Mouse (Mus musculus) stomach, embryonic 16.5 days (tissue): Measurements from ENCODE around the gene Tubb4b. TPM values are rescaled to one million over a fixed set of nuclear protein-coding genes. Genes with fewer than 3 reads are reported as not detected.

Experiments
- ATAC-seq: fragments of 200-750 bp; cut with Nextera tagmentation; 2 replicates; pipeline ENCODE4 v1.8.0; 2017; ENCODE audit warnings: moderate number of reproducible peaks, moderate TSS enrichment; ENCODE audit not compliant: insufficient read depth, low FRiP score
- H3K27ac ChIP-seq: fragments of 300-500 bp; sonication (generic); 2 replicates; pipeline ENCODE4 v1.5.1; 2014; ENCODE audit warnings: low read length
- H3K27me3 ChIP-seq: fragments of 300-500 bp; sonication (generic); 2 replicates; pipeline ENCODE4 v1.6.1; 2014; ENCODE audit warnings: low read length, control low read depth, mixed read lengths; ENCODE audit not compliant: control insufficient read depth, insufficient read depth
- H3K36me3 ChIP-seq: fragments of 300-500 bp; sonication (generic); 2 replicates; pipeline ENCODE4 v1.6.1; 2014; ENCODE audit warnings: low read length; ENCODE audit not compliant: control insufficient read depth, insufficient read depth
- H3K4me1 ChIP-seq: fragments of 300-500 bp; sonication (generic); 2 replicates; pipeline ENCODE4 v1.6.1; 2014; ENCODE audit warnings: low read length, control low read depth, mixed read lengths; ENCODE audit not compliant: control insufficient read depth, insufficient read depth
- H3K4me2 ChIP-seq: fragments of 300-500 bp; sonication (generic); 2 replicates; pipeline ENCODE4 v1.6.1; 2014; ENCODE audit warnings: low read depth, low read length, mixed read lengths
- H3K4me3 ChIP-seq: fragments of 300-500 bp; sonication (generic); replicated peaks from 2 replicates; pipeline ENCODE4 v1.5.1; 2014; ENCODE audit warnings: mild to moderate bottlenecking, low read length
- H3K9ac ChIP-seq: fragments of 300-500 bp; sonication (generic); 2 replicates; pipeline ENCODE4 v1.6.1; 2014; ENCODE audit warnings: low read length
- H3K9me3 ChIP-seq: fragments of 300-500 bp; sonication (generic); replicated peaks from 2 replicates; pipeline ENCODE4 v1.6.1; 2016; ENCODE audit warnings: low read length, control low read depth; ENCODE audit not compliant: control insufficient read depth
- WGBS: fragments of 180-500 bp; shearing (Covaris S2); extraction: QIAGEN DNeasy Blood & Tissue Kit; methylation state at CpG from one replicate; pipeline ENCODE4 v1.1.7; 2014; 5-methylcytosine and 5-hydroxymethylcytosine counted together
- polyA plus RNA-seq: library from polyadenylated mRNA; unstranded; fragments of >200 nt; fragmentation: Nextera tagmentation; extraction: Ambion mirVana; gene quantifications from 2 replicates; pipeline ENCODE4 v1.2.1, GENCODE M21; 2015

Tubb4b gene
- polyA plus RNA-seq, 1 experiment from 2014 or later: 631 TPM

DNA sequence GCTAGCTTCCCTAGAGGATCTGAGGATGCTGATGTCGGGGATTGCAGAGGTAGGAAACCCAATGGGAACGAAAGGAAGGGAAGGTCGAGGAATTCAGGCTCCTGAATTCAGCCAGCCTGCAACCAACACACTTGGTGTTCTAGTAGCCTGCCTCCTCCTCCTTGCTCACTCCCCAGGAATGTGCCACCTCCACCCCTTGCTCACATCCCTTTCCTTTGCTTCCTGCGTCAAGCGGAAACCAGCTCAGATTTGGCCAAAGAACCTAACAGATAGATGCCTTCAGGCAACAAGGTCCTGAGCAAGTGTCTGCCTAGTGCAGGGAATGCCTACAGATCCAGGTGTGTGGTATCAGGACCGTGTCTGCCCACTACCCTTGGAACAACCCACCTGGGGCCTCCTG is 47.9 kb downstream of the Tubb4b start:
- no peak overlapping the region for H3K9ac ChIP-seq
- WGBS: 44% methylated on average over 6 of the region's 6 CpGs
- no peak overlapping the region for H3K4me2 ChIP-seq
- ATAC-seq: no peak
- H3K27me3 ChIP-seq: peaks cover 9% of the 10 kb centered on the region
- peak overlapping the region; percentile 64 for H3K27ac ChIP-seq
- no peaks in the 10 kb centered on the region for H3K9me3 ChIP-seq
- no peak overlapping the region for H3K4me3 ChIP-seq
- H3K36me3 ChIP-seq: no peaks in the 10 kb centered on the region
- H3K4me1 ChIP-seq: peaks cover 36% of the 10 kb centered on the region

DNA sequence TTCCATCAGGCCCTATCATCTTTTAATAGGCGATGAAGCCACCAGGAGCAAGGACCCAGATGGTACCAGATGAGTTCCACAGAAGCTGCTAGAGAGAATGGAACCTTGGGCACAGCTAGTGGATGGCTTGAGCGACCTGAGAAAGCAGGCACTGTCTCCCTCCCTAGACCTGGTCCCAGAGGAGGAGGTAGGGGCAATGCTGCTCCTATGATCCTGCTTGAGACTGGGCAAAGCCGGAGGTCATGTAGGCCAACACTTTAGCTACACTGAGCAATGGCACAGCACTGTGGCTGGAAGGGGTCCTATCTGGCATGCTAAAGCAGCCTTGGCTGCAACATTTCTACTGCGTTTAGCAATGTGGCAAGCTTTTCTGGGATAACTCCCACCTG is 48.8 kb downstream of the Tubb4b start:
- no peaks in the 10 kb centered on the region for H3K36me3 ChIP-seq

DNA sequence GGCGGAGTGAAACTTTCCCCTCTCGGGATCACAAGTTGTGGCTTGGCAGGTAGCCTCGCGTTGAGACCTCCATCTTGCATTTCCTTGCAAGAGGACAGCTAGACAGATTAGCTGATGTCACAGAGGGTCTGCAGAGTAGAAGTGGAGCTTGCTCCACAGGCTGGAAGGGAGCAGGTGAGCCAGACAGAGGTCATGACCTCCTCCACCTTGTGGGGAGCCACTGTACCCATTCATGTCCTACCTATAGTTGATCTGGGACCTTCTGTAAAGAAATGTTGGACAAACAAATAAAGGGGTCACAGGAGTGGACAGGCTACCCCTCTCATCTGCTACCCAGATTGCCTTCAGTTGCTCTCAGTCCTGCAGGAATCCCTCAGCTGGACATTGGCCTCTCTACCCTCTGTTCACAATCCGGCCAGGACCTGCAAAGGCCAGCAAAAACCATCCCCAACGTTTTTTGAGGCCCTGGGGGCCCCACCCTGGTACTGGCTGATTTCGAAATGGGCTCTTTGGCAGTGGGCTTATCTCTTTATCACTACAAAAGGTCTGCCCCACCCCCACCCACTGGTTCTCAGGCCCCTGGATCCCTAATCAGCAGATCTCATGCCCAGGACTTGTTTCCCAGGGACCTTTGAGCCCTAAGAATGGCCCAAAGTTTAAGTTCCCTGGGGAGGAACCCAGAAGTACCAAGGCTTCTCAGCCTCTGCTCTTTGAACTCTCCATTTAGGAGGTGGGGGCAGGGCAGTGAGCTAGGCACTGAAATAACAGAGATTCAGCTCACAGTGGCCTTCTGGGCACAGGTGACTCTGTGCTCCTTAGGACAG is 49.4 kb downstream of the Tubb4b start:
- Histone ChIP-seq H3K27ac (no peak overlapping the region), H3K4me1 (peaks cover 31% of the 10 kb centered on the region), H3K4me2 (no peak overlapping the region), H3K9me3 (no peaks in the 10 kb centered on the region), H3K36me3 (no peaks in the 10 kb centered on the region), H3K4me3 (no peak overlapping the region), H3K27me3 (peaks cover 5% of the 10 kb centered on the region; the same call in 1 of the 2 replicates), H3K9ac (no peak overlapping the region)
- ATAC-seq: no peak
- 52% methylated on average over 7 of the region's 7 CpGs for WGBS

More for the DNA sequence above, 48.8 kb downstream of the Tubb4b start:
- Histone ChIP-seq H3K9ac (0 out of 2 replicates have a peak overlapping the region, but pooled peaks have one; percentile 4), H3K9me3 (no peaks in the 10 kb centered on the region), H3K4me3 (no peak overlapping the region), H3K27me3 (peaks cover 6% of the 10 kb centered on the region), H3K4me2 (no peak overlapping the region), H3K27ac (no peak overlapping the region), H3K4me1 (peaks cover 32% of the 10 kb centered on the region)
- ATAC-seq: no peak
- 80% methylated on average over 4 of the region's 4 CpGs for WGBS

DNA sequence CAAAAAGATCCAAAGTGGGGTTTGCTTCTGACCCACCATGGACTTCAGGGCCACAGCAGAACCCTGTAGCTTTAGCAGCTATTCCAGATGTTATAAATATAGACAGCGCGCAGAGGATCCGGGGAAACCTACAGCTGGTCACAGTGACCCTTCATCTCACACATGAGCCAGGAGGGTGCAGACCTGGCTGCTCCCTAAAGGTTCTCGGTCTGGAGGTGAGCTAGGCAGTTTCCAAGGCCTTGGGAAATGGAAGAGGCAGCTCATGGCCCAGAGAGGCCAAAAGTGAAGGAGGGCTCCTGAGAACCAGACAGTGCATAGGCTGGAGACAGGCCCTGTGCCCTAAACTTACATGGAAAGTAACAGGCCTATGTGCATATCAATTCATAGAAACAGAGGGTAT is 50.7 kb downstream of the Tubb4b start:
- Histone ChIP-seq H3K4me1 (peaks cover 34% of the 10 kb centered on the region), H3K36me3 (no peaks in the 10 kb centered on the region), H3K4me2 (no peak overlapping the region), H3K27me3 (no peaks in the 10 kb centered on the region), H3K4me3 (no peak overlapping the region), H3K9me3 (no peaks in the 10 kb centered on the region), H3K9ac (no peak overlapping the region), H3K27ac (no peak overlapping the region)
- WGBS: 96% methylated on average over 4 of the region's 4 CpGs
- no peak for ATAC-seq

DNA sequence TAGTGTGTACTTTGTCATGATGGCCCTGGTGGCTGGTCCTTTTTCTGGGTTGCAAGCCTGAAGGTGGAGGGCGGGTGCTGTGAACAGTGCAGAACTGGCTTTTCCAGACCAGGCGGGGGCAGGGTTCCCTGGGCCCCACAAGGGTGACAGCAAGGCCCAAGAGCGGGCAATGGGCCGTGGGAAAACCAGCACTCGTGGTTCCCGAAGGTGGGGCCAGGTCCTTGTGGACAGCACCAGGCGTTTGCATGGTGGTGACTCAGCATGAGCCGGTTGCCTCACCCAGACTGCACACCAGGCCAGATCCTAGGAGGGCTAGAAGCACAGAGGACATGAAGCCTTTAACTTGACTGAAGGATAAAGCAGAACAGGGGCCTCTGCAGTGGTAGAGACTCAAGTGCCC is 51.9 kb downstream of the Tubb4b start:
- no peak overlapping the region for H3K4me3 ChIP-seq
- peak; percentile 68 for ATAC-seq
- H3K27ac ChIP-seq: peak overlapping the region; percentile 80
- peak overlapping the region; percentile 23; the same call in 1 of the 2 replicates for H3K9ac ChIP-seq
- peaks cover 35% of the 10 kb centered on the region for H3K4me1 ChIP-seq
- no peaks in the 10 kb centered on the region for H3K36me3 ChIP-seq
- no peaks in the 10 kb centered on the region for H3K9me3 ChIP-seq
- H3K4me2 ChIP-seq: peak overlapping the region; percentile 4; the same call in 1 of the 2 replicates
- 49% methylated on average over 8 of the region's 8 CpGs for WGBS
- H3K27me3 ChIP-seq: no peaks in the 10 kb centered on the region

Other genes starting within 250 kb of the Tubb4b start
- 112 and 119 TPM in 2 replicates for gene Mrpl41, start 249.6 kb downstream of the Tubb4b start, polyA plus RNA-seq
- gene Pnpla7, start 248.7 kb downstream of the Tubb4b start, polyA plus RNA-seq: 9.1 and 9.5 TPM in 2 replicates
- gene Nsmf, start 170.3 kb downstream of the Tubb4b start, polyA plus RNA-seq: 57.2 and 62.0 TPM in 2 replicates
- 2.5 and 2.6 TPM in 2 replicates for gene Entpd8, start 144.4 kb downstream of the Tubb4b start, polyA plus RNA-seq
- gene Noxa1, start 129.6 kb downstream of the Tubb4b start, polyA plus RNA-seq: 8.1 and 8.8 TPM in 2 replicates
- gene Nrarp, start 43.9 kb downstream of the Tubb4b start, polyA plus RNA-seq: 9.9 and 11.0 TPM in 2 replicates
- 16.8 and 19.2 TPM in 2 replicates for gene Tor4a, start 27.8 kb downstream of the Tubb4b start, polyA plus RNA-seq
- gene Nelfb, start 13.2 kb downstream of the Tubb4b start, polyA plus RNA-seq: 102 and 109 TPM in 2 replicates
- 0.06 TPM in 1 of 2 replicates, not detected in the other for gene Stpg3, start 10.1 kb downstream of the Tubb4b start, polyA plus RNA-seq
- not detected in 2 replicates for gene Fam166a, start 6.0 kb downstream of the Tubb4b start, polyA plus RNA-seq
- gene Slc34a3, start 9.7 kb upstream of the Tubb4b start, polyA plus RNA-seq: 0.71 and 1.1 TPM in 2 replicates
- gene Rnf224, start 12.1 kb upstream of the Tubb4b start, polyA plus RNA-seq: 0.23 and 0.64 TPM in 2 replicates
- 11.3 and 14.2 TPM in 2 replicates for gene Rnf208, start 17.6 kb upstream of the Tubb4b start, polyA plus RNA-seq
- 66.0 and 120 TPM in 2 replicates for gene Cysrt1, start 17.8 kb upstream of the Tubb4b start, polyA plus RNA-seq
- 10.1 and 12.8 TPM in 2 replicates for gene AL732309.1, start 22.2 kb upstream of the Tubb4b start, polyA plus RNA-seq
- gene Tmem203, start 30.7 kb upstream of the Tubb4b start, polyA plus RNA-seq: 19.5 and 20.2 TPM in 2 replicates
- gene Tprn, start 37.9 kb upstream of the Tubb4b start, polyA plus RNA-seq: 17.9 and 19.0 TPM in 2 replicates
- gene Ssna1, start 47.7 kb upstream of the Tubb4b start, polyA plus RNA-seq: 199 TPM in 2 replicates
- gene Anapc2, start 47.8 kb upstream of the Tubb4b start, polyA plus RNA-seq: 123 and 134 TPM in 2 replicates
- gene Tmem210, start 63.4 kb upstream of the Tubb4b start, polyA plus RNA-seq: not detected in 2 replicates
- 14.3 and 20.3 TPM in 2 replicates for gene Lrrc26, start 65.2 kb upstream of the Tubb4b start, polyA plus RNA-seq
- gene Grin1, start 94.5 kb upstream of the Tubb4b start, polyA plus RNA-seq: 2.0 and 2.3 TPM in 2 replicates
- gene Man1b1, start 107.6 kb upstream of the Tubb4b start, polyA plus RNA-seq: 46.0 and 47.0 TPM in 2 replicates
- 23.8 and 26.8 TPM in 2 replicates for gene Dpp7, start 131.7 kb upstream of the Tubb4b start, polyA plus RNA-seq
- 34.8 and 40.0 TPM in 2 replicates for gene Uap1l1, start 141.0 kb upstream of the Tubb4b start, polyA plus RNA-seq
- 30.7 and 35.9 TPM in 2 replicates for gene Sapcd2, start 147.6 kb upstream of the Tubb4b start, polyA plus RNA-seq
- 16.6 and 19.4 TPM in 2 replicates for gene Entpd2, start 171.2 kb upstream of the Tubb4b start, polyA plus RNA-seq
- gene Npdc1, start 174.6 kb upstream of the Tubb4b start, polyA plus RNA-seq: 54.9 and 66.1 TPM in 2 replicates
- 0.19 TPM in 1 of 2 replicates, not detected in the other for gene Fut7, start 198.6 kb upstream of the Tubb4b start, polyA plus RNA-seq
- gene Abca2, start 204.0 kb upstream of the Tubb4b start, polyA plus RNA-seq: 4.0 and 4.6 TPM in 2 replicates
- 60.5 and 113 TPM in 2 replicates for gene Clic3, start 232.1 kb upstream of the Tubb4b start, polyA plus RNA-seq
- gene Paxx, start 236.4 kb upstream of the Tubb4b start, polyA plus RNA-seq: 44.1 and 49.4 TPM in 2 replicates
- gene Ptgds, start 245.3 kb upstream of the Tubb4b start, polyA plus RNA-seq: 6.1 and 6.7 TPM in 2 replicates